Mouse (Mus musculus) heart, postnatal 0 days (tissue): ENCODE data around the gene Micu2.

Experiments
- CTCF ChIP-seq: IDR thresholded peaks from 2 replicates; pipeline ENCODE4 v1.5.1; 2016; ENCODE audit warnings: antibody characterized with exemption, control low read depth, low read depth
- EP300 ChIP-seq: IDR thresholded peaks from 2 replicates; pipeline ENCODE4 v1.6.1; 2016; ENCODE audit warnings: antibody characterized with exemption, low read depth

- TF ChIP-seq CTCF = no peak
- TF ChIP-seq EP300 = no peak
Observed at GRCm38 (mm10) chr14:57937297-57937696, 61.8 kb downstream of the Micu2 start.
